Mouse (Mus musculus) lung, postnatal 10 days (tissue): Measurements from ENCODE around the gene Dock6.

Source experiments
- DNase-seq: peaks from one replicate; pipeline ENCODE4 v3.0.0; 2021

The Dock6 gene

DNA sequence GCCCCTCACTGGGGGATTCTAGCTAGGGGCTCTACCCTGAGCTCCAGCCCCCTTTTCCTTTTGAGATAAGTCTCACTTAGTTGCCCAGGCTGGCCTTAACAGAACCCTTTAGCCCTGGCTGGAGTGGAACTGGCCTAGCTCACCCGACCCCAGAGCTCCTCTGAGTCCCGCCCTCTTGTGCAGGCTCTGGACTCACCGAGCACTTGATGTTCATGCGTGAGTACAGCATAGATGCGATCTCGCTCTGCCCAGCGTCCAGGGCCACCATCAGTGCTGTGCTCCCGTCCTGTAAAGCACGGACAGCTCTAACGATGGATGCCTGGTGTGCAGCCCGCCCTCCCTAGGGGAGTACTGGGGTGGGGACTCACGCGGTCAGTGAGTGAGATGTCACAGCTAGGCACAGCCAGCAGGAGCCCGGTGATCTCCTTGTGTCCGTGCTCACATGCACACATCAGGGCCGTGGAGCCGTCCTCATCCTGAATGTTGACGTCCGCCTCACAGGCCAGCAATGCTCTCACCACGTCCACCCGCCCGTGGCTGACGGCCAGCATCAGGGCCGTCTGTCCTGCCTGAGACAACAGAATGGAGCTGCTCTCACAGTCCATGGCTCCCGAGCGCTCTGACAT is 82.8 kb downstream of the Dock6 start:
- peak; percentile 69 for DNase-seq

DNA sequence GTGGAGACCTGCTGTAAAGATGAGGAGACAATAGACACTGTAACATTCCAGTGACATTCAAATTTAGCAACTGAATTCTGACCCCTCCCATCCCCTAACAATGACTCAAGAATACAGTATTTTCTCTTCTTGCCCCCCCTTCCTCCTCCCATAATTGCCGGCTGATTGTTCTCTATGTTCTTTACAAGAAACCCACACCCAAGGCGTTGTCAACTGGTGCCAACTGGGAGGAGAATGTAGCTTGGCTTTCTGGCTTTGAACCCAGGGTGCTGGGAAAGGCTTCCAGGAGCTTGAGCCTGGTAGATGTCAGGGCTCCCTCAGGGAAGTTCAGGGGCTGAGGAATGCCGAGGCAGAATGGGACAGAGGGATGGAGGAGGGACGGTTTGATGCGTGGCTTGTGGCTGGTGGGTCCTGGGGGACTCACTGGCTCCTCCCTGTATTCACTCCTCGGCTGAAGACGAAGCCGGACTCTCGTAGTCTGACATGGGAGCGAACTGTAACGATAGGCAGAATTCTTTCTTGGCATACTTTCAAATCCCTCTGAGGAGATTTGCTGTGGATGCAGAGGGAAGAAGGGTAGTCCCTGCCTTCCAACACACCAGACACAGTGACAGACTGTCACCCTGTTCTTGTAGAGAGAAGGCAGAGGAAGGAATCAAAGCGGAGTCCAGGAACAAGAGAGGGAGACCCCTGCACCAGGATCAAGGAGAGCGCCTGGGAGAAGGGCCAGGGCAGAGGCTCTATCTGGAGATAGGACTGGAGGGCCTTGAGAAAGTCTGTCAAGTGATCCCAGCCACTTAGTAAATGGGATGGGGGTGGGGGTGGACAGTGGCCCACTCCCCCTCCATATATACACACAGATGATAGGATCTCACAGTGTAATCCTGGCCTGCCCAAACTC is 83.7 kb downstream of the Dock6 start:
- DNase-seq, result peak; percentile 73

DNA sequence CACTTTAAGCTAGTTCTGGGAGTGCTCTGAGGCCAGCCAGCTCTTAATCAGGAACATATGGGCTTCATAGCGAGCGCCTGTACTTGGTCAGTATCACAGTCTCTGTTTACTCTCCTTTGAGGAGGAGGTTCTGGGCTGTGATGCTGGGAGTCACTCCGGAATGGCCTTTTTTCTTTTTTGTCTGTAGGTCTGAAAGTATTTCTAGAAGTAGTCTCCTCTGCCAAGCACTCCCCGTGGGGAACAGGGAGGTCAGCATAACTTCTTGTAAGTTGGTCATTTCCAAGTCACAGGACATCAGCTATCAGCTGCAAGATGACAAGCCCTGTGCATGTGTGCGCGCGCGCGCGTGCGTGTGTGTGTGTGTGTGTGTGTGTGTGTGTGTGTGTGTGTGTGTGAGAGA is 84.5 kb downstream of the Dock6 start:
- DNase-seq, result peak; percentile 71

DNA sequence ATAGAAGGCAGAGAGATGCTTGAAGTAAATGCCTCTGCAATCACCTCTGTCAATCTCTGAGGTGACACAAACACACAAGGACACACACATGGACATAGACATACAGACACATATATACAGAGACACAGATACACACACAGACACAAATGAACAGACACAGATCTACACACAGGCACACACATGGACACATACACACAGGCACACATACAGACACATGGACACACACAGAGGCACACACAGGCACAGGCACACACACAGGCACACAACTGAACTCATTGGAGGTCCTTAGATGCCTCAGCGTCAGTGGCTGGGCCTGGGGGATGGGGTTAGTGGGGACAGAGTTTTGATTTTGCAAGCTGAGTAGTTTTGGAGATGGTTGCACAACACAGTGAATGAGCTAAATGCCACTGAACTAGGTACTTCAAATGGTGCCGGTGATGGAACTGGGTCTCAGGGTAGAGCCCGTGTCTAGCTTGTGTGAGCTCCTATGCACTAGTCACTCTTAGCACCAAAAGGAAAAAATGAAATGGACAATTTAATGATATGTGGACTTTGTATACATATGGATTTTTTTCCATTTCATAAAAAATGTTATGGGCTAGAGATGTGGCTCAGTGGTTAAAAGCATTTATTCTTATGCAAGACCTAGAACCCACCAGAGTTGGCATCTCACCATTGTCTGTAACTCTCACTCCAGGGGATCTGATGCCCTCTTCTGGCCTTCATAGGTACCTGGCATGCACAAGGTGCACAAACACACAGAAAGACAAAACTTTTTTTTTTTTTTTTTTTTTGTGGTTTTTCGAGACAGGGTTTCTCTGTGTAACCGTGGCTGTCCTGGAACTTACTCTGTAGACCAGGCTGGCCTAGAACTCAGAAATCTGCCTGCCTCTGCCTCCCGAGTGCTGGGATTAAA is 88.1 kb downstream of the Dock6 start:
- DNase-seq, result peak; percentile 56

DNA sequence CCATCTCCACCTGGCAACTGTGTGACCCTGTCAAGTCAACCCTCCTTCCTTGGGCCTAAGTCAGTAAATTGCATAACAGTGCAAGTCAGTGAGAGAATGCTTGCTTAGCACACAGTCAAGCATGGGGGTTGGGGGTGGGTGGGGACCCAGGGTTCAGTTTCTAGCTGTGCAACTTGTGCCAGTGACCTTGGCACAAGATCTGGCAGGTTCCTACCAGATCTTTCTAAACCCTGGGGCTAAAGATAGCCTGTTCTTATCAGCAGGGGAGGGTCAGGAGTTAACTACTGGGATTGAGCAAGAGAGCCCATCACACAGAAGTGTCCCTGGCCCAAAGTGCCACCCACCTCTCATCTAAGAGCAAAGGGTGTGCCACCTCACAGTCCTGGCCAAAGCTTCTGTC is 90.3 kb downstream of the Dock6 start:
- peak; percentile 44 for DNase-seq

DNA sequence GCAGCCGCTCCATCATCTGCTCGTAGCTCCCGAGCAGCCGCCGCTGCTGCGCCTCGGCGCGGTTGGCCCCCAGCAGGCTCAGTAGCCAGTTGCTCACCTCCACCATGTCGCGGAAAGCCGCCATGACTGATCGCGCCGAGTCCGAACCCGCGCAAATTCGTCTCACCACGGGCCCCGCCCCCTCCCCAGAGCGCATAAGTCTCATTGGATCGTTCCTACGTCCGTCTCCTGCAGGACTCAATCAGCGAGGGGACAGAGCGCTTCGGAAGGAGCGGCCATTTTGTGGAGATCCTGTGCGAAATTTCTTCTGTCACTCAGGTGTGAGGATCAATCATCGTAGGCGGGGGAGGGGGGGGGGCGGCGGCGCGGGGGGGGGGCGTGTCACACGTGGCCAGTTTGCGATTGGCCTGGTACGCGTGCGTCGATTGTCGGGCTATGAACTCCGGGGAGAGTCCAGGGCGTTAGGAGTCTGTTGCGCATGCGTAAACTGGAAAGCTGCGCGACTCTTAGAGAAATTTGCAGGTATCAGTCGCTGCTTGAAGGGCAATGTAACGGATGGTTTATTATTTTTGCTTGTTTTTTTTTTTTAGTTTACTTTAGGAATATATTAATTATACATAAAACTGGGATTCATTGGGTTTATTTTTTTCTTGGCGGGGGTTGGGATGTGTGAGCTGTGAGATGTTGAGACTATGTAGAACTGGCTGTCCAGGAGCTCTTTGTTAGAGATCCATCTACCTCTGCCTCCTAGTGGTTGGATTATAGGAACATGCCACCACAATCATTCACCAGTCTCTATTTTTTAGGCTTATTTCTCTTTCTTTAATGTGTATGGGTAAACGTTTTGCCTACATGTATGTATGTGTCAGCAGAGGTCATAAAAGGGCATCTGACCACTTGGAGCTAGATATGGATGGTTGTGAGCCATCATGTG is 92.0 kb downstream of the Dock6 start, which contains the start of gene Spc24:
TSS of gene Spc24 (minus strand) at position 149 of the 934 bp plus-strand sequence.
- peak; percentile 97 for DNase-seq

DNA sequence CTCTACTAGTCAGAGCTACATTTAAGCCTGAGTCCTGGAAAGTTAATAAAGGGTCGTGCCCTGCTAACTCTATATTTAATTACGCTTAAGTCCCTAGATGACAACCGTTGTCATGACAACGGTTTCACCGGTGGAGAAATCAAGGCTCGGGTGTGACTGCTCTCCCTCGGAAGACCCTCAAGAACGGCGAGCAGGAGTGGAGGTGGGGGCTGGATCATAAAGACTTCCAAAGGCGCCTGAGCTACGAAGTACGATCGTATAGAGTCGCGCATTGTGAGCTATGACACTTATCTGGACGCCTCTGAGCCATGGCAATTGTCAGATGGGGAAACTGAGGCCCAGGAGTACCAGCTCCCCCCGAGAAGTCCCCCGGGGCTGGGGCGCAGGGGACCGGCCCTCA is 92.7 kb downstream of the Dock6 start:
- no peak for DNase-seq

DNA sequence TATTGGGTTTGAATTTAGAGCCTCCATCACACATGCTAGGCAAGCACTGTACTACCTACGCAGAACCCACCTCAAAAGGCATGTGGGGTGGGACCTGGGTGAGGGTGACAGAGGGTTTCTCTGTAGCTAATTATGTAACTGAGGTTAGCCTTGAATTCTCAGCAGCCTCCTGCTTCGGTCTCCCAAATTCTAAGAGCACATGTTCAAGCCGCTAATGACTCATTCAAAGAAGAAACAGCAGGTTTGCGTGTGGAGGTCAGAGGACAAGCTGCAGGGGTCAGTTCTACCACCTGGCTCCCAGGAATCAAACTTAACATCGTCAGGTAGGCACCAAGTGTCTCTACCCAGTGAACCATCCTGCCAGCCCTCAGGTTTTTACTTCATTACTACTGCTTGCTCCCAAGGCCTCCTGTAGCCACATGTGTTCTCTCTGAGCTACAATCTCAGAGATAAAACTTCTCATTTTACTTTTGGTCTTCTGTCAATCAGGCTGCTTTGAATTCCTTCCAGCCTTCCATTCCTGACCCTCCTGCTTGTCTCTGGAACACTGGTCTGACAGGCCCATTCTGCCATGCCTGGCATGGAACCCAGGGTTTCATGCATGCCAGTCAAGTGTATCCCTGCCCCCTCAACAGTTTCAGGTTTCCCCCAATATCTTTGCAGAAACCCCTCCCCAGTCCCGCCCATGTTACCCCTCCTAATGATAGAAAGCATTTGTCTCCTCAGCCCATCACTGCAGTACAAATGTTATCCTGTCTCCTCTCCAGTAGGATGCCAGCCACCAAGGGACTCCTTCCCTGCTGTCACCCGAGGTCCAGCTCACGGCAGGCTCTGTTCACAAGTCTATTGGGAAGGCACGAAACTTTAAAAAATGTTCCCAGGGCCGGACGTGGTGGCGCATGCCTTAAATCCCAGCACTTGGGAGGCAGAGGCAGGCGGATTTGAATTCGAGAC is 93.6 kb downstream of the Dock6 start:
- DNase-seq, result no peak

DNA sequence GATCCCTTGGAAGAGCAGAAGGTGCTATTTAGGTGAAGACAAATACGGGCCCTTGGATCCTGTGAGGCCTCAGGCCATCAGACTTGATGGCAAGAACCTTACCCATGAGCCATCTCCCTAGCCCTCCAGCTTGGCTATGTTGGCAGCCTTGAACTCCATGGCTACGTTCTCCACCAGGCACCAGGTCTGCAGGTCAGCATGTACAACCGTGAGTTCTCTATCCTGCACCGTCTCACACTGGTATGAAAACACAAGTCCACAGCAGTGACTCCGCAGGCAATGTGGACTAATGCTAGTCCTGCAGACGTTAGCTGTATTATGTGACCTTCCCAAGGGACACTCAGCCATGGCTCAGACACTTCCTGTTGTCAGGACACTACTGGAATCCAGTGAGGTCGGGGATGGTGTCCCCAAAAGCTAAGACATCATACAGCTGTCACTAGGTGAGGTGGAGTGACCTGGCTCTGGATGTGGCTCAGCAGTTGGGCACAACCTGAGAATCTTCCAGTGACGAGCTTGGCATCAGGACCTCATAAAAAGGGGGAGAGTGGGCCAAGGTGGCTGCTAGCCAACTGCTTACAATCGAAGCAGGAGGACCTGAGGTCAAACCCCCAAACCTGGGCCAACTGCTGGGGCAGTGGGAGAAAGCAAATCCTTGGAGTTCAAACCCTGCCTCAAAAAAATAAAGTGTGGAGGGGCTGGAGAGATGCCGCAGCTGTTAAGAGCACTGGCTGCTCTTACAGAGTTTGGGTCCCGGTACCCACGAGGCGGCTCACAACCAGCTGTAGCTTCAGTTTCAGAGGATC is 97.7 kb downstream of the Dock6 start:
- no peak for DNase-seq

DNA sequence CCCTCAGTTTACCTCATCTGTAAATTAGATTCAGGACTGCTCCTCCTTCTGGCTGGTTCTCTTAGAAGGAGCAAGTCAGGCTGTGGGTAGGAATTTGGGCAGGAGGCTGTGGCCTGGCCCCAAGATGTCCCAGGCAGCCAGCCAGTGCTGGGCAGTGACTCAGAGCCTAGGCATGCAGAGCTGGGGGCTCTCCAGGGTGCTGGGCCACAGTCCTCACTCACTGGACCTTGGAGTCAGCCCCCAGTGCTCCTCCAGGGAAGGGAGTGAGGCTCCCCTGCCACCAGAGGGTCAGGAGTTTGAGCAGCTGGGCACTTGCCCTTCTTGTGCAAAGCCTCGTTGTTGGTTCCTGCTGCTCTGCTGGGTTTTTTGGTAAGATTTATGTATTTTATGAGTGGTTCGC is 98.4 kb downstream of the Dock6 start:
- DNase-seq, result peak; percentile 91

DNA sequence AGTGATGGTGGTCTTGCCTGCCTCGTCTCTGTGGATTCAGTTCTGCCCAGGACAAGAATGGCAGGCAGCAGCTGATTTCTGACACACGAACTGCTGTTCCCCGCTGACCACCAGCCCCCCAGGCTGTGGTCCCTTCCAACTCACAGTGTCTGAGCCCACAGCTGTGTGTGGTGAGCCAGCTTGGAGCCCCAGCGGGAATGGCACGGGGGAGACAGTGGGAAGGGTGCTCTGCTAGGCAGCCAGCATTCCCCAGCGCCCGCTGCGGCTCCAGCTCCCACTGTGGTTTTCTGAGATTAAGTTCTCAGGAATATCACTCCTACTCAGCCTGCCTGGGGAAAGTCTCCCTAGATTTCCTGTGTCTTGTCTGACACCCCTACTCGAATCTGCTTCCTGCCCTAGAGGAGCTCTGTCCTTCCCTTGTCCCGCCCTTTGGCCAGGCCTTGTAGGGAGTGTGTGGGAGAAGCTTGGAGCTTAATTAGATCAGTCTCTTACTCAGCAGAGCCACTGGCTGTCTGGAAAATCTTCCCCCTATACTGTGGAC is 100.1 kb downstream of the Dock6 start:
- peak; percentile 78 for DNase-seq

DNA sequence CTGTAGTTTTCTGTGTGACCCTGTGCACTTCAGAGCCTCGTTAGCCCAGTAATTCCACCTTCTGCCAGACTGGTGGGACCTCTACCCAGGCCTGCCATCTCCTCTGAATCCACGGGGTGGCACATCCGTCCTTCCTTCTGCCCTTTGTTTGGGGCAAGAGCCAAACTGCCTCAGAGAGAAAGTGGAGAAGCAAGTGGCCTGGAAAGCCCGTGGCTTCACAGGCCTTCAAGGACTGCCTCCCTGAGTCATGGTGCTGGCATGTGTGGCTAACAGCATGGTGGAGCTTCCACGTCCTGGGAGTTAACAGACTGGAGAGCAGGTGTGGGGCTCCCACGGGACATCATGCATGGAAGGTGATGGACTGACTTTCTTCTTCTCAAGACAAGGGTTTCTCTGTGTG is 101.1 kb downstream of the Dock6 start:
- DNase-seq, result peak; percentile 82

DNA sequence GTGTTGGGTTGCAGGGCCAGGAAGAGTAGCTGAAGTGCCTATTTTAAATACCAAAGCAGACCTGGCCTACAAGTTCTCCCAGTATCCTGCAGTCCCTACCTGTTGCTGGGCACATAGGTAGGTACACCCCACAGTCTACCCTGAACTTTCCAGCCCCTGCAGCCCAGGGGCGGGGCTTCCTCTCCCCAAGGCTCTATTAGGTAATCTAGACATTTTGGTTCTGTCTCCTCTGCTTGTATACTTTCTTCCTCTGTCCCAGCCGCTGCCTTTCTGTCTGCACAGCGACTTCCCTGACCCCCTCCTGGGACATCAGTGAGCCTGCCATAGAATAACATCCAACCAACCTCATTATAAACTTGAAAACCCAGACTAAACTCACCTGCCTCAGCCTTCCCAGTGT is 102.1 kb downstream of the Dock6 start:
- DNase-seq, result no peak
